In genomic region chr10:10304370-10304769, GRCm38 (mm10) we compare ENCODE assay signal across 20 mouse cellular contexts.
DNase-seq lines count a peak whose midpoint lies in the region; ATAC-seq and TF ChIP-seq lines count a peak whose summit lies in the region.
"Had no signal": no experiment of that assay in that cellular context is flagged by ENCODE, and none has a peak within 500 bp of the region (broad histone marks: within the 10 kb centered on the region; RNA-seq: fewer than 3 reads in every experiment).

No protein-coding gene starts in this region.

- H3K4me2 ChIP-seq in hindbrain, embryonic 11.5 days (replicated peaks; ENCODE audit: low read depth, low read length), result no peak overlapping the region
- H3K4me2 ChIP-seq: embryonic facial prominence, embryonic 12.5 days; forebrain, embryonic 12.5 days; heart, embryonic 11.5 days; heart, embryonic 15.5 days had no signal

- TF ChIP-seq POLR2A in bone marrow macrophage, adult 2 months (IDR thresholded peaks at IDR 0.05; ENCODE audit: borderline replicate concordance, low read depth, low read length), result no peak

- H3K4me1 ChIP-seq in hindbrain, embryonic 11.5 days (replicated peaks; ENCODE audit: control insufficient read depth, insufficient read depth, low read length), result no peaks in the 10 kb centered on the region
- peaks cover 26% of the 10 kb centered on the region for H3K4me1 ChIP-seq in hindbrain, embryonic 10.5 days (replicated peaks)
- peaks cover 22% of the 10 kb centered on the region for H3K4me1 ChIP-seq in bone marrow macrophage, adult 2 months (ENCODE audit: control insufficient read depth, insufficient read depth, low read length)
- H3K4me1 ChIP-seq: embryonic facial prominence, embryonic 12.5 days had no signal

- TF ChIP-seq CTCF in bone marrow macrophage, adult 2 months (IDR thresholded peaks at IDR 0.05; ENCODE audit: low read depth, low read length), result no peak

- H3K27me3 ChIP-seq in hindbrain, embryonic 11.5 days (ENCODE audit: control insufficient read depth, insufficient read depth, low read length), result no peaks in the 10 kb centered on the region
- H3K27me3 ChIP-seq in hindbrain, embryonic 10.5 days (ENCODE audit: insufficient read depth, poor library complexity, severe bottlenecking), result peaks cover 10% of the 10 kb centered on the region
- H3K27me3 ChIP-seq: embryonic facial prominence, embryonic 12.5 days; forebrain, embryonic 12.5 days; heart, embryonic 15.5 days had no signal

- 57% methylated on average over 4 of the region's 4 CpGs for WGBS in hindbrain, embryonic 11.5 days
- 66% methylated on average over 4 of the region's 4 CpGs for WGBS in hindbrain, embryonic 10.5 days
- WGBS in macrophage (ENCODE audit: missing documents), result 46% methylated on average over 4 of the region's 4 CpGs

- no peak overlapping the region for H3K9ac ChIP-seq in hindbrain, embryonic 11.5 days (ENCODE audit: low read depth, low read length)
- H3K9ac ChIP-seq: embryonic facial prominence, embryonic 12.5 days; forebrain, embryonic 12.5 days; forebrain, postnatal 0 days; heart, embryonic 15.5 days had no signal

- no peaks in the 10 kb centered on the region for H3K79me2 ChIP-seq in macrophage (ENCODE audit: inconsistent target)

- no peak overlapping the region for H3K27ac ChIP-seq in hindbrain, embryonic 11.5 days (ENCODE audit: low read depth, low read length)
- H3K27ac ChIP-seq in hindbrain, embryonic 10.5 days, result no peak overlapping the region
- H3K27ac ChIP-seq in bone marrow macrophage, adult 2 months (ENCODE audit: insufficient read depth, low read depth, low read length), result peak overlapping the region; percentile 81
- H3K27ac ChIP-seq in macrophage, result peak overlapping the region; percentile 29; the same call in 1 of the 2 replicates
- H3K27ac ChIP-seq: embryonic facial prominence, embryonic 12.5 days; forebrain, embryonic 12.5 days; heart, adult 2 months; heart, embryonic 15.5 days had no signal

- no peaks in the 10 kb centered on the region for H3K9me3 ChIP-seq in hindbrain, embryonic 11.5 days (ENCODE audit: control insufficient read depth, low read length)
- H3K9me3 ChIP-seq in hindbrain, embryonic 10.5 days, result no peaks in the 10 kb centered on the region
- H3K9me3 ChIP-seq: embryonic facial prominence, embryonic 12.5 days; forebrain, embryonic 12.5 days; heart, embryonic 15.5 days had no signal

- H3K36me3 ChIP-seq in hindbrain, embryonic 11.5 days (ENCODE audit: control insufficient read depth, insufficient read depth, low read length), result no peaks in the 10 kb centered on the region
- no peaks in the 10 kb centered on the region for H3K36me3 ChIP-seq in hindbrain, embryonic 10.5 days
- no peaks in the 10 kb centered on the region for H3K36me3 ChIP-seq in macrophage (ENCODE audit: inconsistent target)
- H3K36me3 ChIP-seq: embryonic facial prominence, embryonic 12.5 days; forebrain, embryonic 12.5 days; heart, embryonic 15.5 days had no signal

- ATAC-seq in hindbrain, embryonic 11.5 days (ENCODE audit: low FRiP score), result peak; percentile 67
- ATAC-seq: forebrain, postnatal 0 days; inflammation-experienced regulatory T-cells, adult 6 months; intestine, postnatal 0 days had no signal

- DNase-seq in hindbrain, embryonic 11.5 days (ENCODE audit: low spot score), result no peak
- DNase-seq in hindbrain, embryonic 10.5 days (ENCODE audit: low spot score), result no peak
- peak; percentile 77 for DNase-seq in 416B (ENCODE audit: low read depth)
- no peak for DNase-seq in layer of hippocampus, postnatal 14 days (ENCODE audit: low spot score in 2 of 2)
- DNase-seq: adrenal gland, postnatal 25 days; cerebellum, adult 11 months; cerebellum, adult 8-10 months; cerebellum, postnatal 14 days; forebrain, postnatal 0 days; gastrocnemius, postnatal 14 days; heart, adult 2 months; heart, postnatal 14 days had no signal

- no peak overlapping the region for H3K4me3 ChIP-seq in hindbrain, embryonic 11.5 days (ENCODE audit: low read depth, low read length)
- no peak overlapping the region for H3K4me3 ChIP-seq in hindbrain, embryonic 10.5 days
- H3K4me3 ChIP-seq in bone marrow macrophage, adult 2 months (ENCODE audit: insufficient read depth, low read length), result no peak overlapping the region
- no peak overlapping the region for H3K4me3 ChIP-seq in macrophage (ENCODE audit: inconsistent target)
- H3K4me3 ChIP-seq: embryonic facial prominence, embryonic 12.5 days; forebrain, embryonic 12.5 days; heart, adult 2 months; heart, embryonic 15.5 days had no signal

Comparison
In these comparisons a context has a peak if more than half of its experiments do, and no peak if none do; other contexts are left out.
1. H3K27ac ChIP-seq: peak in bone marrow macrophage, adult 2 months (single experiment) and macrophage (single experiment); none in hindbrain, embryonic 11.5 days (single experiment) and hindbrain, embryonic 10.5 days (single experiment).